Comparison of ENCODE assay signal across 19 mouse cellular contexts in the genomic region with DNA sequence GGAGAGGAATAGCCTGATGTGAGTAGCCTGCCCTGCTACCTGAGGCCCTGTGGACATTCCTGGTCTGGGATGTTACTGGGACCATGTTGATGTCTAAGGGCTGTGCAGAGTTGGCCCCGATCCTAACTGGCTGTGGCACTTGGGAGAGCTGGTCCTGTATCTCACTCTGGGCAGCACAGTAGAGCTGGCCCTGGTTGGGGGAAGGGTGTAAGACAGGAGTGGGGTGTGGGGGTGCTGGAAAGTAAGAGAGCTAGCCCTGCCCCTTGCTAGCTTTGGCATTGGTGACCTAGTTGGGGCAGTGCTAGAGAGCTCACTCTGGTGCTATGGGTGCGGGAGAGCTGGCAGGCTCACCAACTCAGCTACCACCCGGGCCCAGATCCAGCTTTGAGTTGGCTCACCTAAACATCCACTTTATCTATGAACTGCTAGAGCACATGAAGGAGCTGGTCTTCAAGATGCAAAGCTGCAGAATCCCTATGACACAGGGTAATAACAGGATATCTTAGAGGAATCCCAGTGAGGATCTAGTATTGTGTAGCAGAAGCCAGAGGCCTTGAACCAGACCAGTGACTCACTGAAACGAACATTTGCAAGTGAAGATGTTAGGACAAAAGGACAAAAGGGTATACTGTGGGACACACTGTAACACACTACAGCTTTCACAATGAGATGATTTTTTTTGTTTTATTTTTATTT. TPM values are rescaled to one million over a fixed set of nuclear protein-coding genes. Genes with fewer than 3 reads are reported as not detected.
DNase-seq lines count a peak whose midpoint lies in the region; ATAC-seq and TF ChIP-seq lines count a peak whose summit lies in the region.
"Had no signal": no experiment of that assay in that cellular context is flagged by ENCODE, and none has a peak within 500 bp of the region (broad histone marks: within the 10 kb centered on the region; RNA-seq: fewer than 3 reads in every experiment).

No protein-coding gene starts in this region.

- H3K27ac ChIP-seq in cerebellum, adult 2 months (ENCODE audit: insufficient read depth, low read length), result no peak overlapping the region
- H3K27ac ChIP-seq in lung, embryonic 15.5 days, result no peak overlapping the region
- H3K27ac ChIP-seq: gastrocnemius, adult 2 months; heart, adult 2 months; hindbrain, embryonic 13.5 days; intestine, embryonic 15.5 days; kidney, embryonic 15.5 days; macrophage; neural tube, embryonic 13.5 days had no signal

- no peak overlapping the region for H3K9ac ChIP-seq in lung, embryonic 15.5 days
- H3K9ac ChIP-seq: hindbrain, embryonic 13.5 days; intestine, embryonic 15.5 days; kidney, embryonic 15.5 days; liver, postnatal 0 days; neural tube, embryonic 13.5 days had no signal

- 27% methylated on average over 4 of the region's 4 CpGs for WGBS in cerebellum, adult 2 months
- WGBS in lung, embryonic 15.5 days, result 85% methylated on average over 4 of the region's 4 CpGs

- no peak overlapping the region for H3K4me3 ChIP-seq in cerebellum, adult 2 months (replicated peaks; ENCODE audit: insufficient read depth, low read depth, low read length)
- H3K4me3 ChIP-seq in lung, embryonic 15.5 days, result no peak overlapping the region
- H3K4me3 ChIP-seq: gastrocnemius, adult 2 months; heart, adult 2 months; hindbrain, embryonic 13.5 days; intestine, embryonic 15.5 days; kidney, embryonic 15.5 days; neural tube, embryonic 13.5 days had no signal

- H3K9me3 ChIP-seq in lung, embryonic 15.5 days, result no peaks in the 10 kb centered on the region
- H3K9me3 ChIP-seq: hindbrain, embryonic 13.5 days; intestine, embryonic 15.5 days; kidney, embryonic 15.5 days; neural tube, embryonic 13.5 days had no signal

- peak; percentile 67 to 77 for DNase-seq in cerebellum, adult 2 months
- DNase-seq in cerebellum, adult 9-10 months, result no peak
- no peak for DNase-seq in lung, postnatal 36 days
- peak; percentile 62 for DNase-seq in cerebellum, adult 9-11 months
- peak; percentile 34 to 67 for DNase-seq in cerebellum, postnatal 14 days
- no peak for DNase-seq in retina, embryonic 14.5 days (ENCODE audit: low spot score)
- DNase-seq: embryo, embryonic 11 days; gastrocnemius, adult 2 months; heart, adult 2 months; liver; liver, postnatal 0 days; right cerebral cortex, postnatal 25 days; thymus, postnatal 36 days had no signal

- peak; percentile 19; the same call in 1 of the 2 replicates for ATAC-seq in lung, embryonic 15.5 days (ENCODE audit: borderline replicate concordance, extremely low read depth, low FRiP score, low TSS enrichment)
- ATAC-seq: intestine, embryonic 15.5 days; liver, postnatal 0 days had no signal

- 0 out of 2 replicates have a peak, but pooled peaks cover 8% of the 10 kb centered on the region for H3K36me3 ChIP-seq in lung, embryonic 15.5 days
- H3K36me3 ChIP-seq: intestine, embryonic 15.5 days had no signal

- no peaks in the 10 kb centered on the region for H3K27me3 ChIP-seq in cerebellum, adult 2 months (ENCODE audit: control insufficient read depth, insufficient read depth, low read length)
- H3K27me3 ChIP-seq in lung, embryonic 15.5 days, result no peaks in the 10 kb centered on the region
- H3K27me3 ChIP-seq: hindbrain, embryonic 13.5 days; intestine, embryonic 15.5 days; kidney, embryonic 15.5 days; neural tube, embryonic 13.5 days had no signal

- TF ChIP-seq POLR2A in cerebellum, adult 2 months (IDR thresholded peaks at IDR 0.05; ENCODE audit: borderline replicate concordance, insufficient read depth, low read length), result no peak

- H3K4me2 ChIP-seq in lung, embryonic 15.5 days, result no peak overlapping the region
- H3K4me2 ChIP-seq: hindbrain, embryonic 13.5 days; intestine, embryonic 15.5 days; kidney, embryonic 15.5 days; neural tube, embryonic 13.5 days had no signal

- H3K4me1 ChIP-seq in cerebellum, adult 2 months (ENCODE audit: control insufficient read depth, insufficient read depth, low read length), result peaks cover 10% of the 10 kb centered on the region
- H3K4me1 ChIP-seq in lung, embryonic 15.5 days, result peaks cover 2% of the 10 kb centered on the region; the same call in 1 of the 2 replicates
- H3K4me1 ChIP-seq: intestine, embryonic 15.5 days had no signal

- no peak for TF ChIP-seq CTCF in cerebellum, adult 2 months (IDR thresholded peaks at IDR 0.05; ENCODE audit: borderline replicate concordance, insufficient read depth, low read depth, low read length)

RNA-seq across cellular contexts. Expression of a gene that starts 6.8 kb away (rescaled TPM):
- 88.4 TPM in 2 replicates for polyA plus RNA-seq in cerebellum, adult 2 months (2012; rRNA removed)
- polyA plus RNA-seq in lung, embryonic 15.5 days (2015; fragmentation: Nextera tagmentation; extraction: Ambion mirVana), result 14.1 and 18.1 TPM in 2 replicates

RNA-seq across cellular contexts. Expression of a gene that starts 40.9 kb away (rescaled TPM):
- polyA plus RNA-seq in cerebellum, adult 2 months (2012; rRNA removed), result not detected in 2 replicates
- 5.1 and 8.7 TPM in 2 replicates for polyA plus RNA-seq in lung, embryonic 15.5 days (2015; fragmentation: Nextera tagmentation; extraction: Ambion mirVana)
- polyA plus RNA-seq: hindbrain, embryonic 13.5 days; intestine, embryonic 15.5 days; kidney, embryonic 15.5 days; macrophage; neural tube, embryonic 13.5 days had no signal

Comparison
In these comparisons a context has a peak if more than half of its experiments do, and no peak if none do; other contexts are left out.
1. DNase-seq: peak in cerebellum, adult 2 months (2 of 2), cerebellum, adult 9-11 months (single experiment) and cerebellum, postnatal 14 days (2 of 2); none in cerebellum, adult 9-10 months (single experiment), lung, postnatal 36 days (single experiment) and retina, embryonic 14.5 days (single experiment).